Mouse (Mus musculus): Measurements from ENCODE around the gene Ccdc141.

GRCm38 (mm10) chr2:77146968-77147367 lies 23.5 kb downstream of the Ccdc141 start:
- TF ChIP-seq CTCF (IDR thresholded peaks at IDR 0.05) (no peak), EP300 (IDR thresholded peaks at IDR 0.05) (no peak)
